Mouse (Mus musculus): Measurements from ENCODE around the gene Npc1l1.

The Npc1l1 gene

GRCm38 (mm10) chr11:6163062-6163461 lies 66.9 kb downstream of the Npc1l1 start:
- DNase-seq (ENCODE audit: low spot score), result no peak

- DNase-seq (ENCODE audit: low spot score), result no peak
Observed at GRCm38 (mm10) chr11:6161549-6161948, 68.4 kb downstream of the Npc1l1 start.

Measured in yolk sac, embryonic 10.5 days (tissue).